Comparison of ENCODE assay signal across 23 mouse cellular contexts in genomic region chr12:73482275-73482674, GRCm38 (mm10).
DNase-seq lines count a peak whose midpoint lies in the region; ATAC-seq and TF ChIP-seq lines count a peak whose summit lies in the region.
"Had no signal": no experiment of that assay in that cellular context is flagged by ENCODE, and none has a peak within 500 bp of the region (broad histone marks: within the 10 kb centered on the region; RNA-seq: fewer than 3 reads in every experiment).

No protein-coding gene starts in this region.

- no peak overlapping the region for H3K4me2 ChIP-seq in kidney, embryonic 15.5 days

- DNase-seq in gastrocnemius, adult 2 months, result peak; percentile 55
- DNase-seq in gastrocnemius, postnatal 14 days, result no peak
- DNase-seq in gastrocnemius, postnatal 25 days, result peak; percentile 43
- DNase-seq in gastrocnemius, postnatal 4 days (ENCODE audit: low spot score in 2 of 2), result no peak
- DNase-seq in skeletal muscle tissue, adult 2 months (ENCODE audit: low read depth, low spot score), result peak; percentile 60
- DNase-seq in heart, postnatal 36 days, result no peak
- DNase-seq: adrenal gland, adult 2 months; adrenal gland, adult 8-10 months; adrenal gland, postnatal 10 days; adrenal gland, postnatal 14 days; adrenal gland, postnatal 25 days; adrenal gland, postnatal 36 days; B cell, adult 2 months; cerebellum, adult 11 months; cerebellum, adult 11-12 months; cerebellum, adult 18-20 months had no signal

- no peak for ATAC-seq in kidney, embryonic 15.5 days (replicated peaks; ENCODE audit: low FRiP score)
- ATAC-seq: activated CD4-positive, CD25-positive, alpha-beta regulatory T cell, adult 4 months; CD4-positive, CD25-positive, alpha-beta regulatory T cell, adult 4 months; Patski had no signal

- H3K27me3 ChIP-seq in kidney, embryonic 15.5 days, result no peaks in the 10 kb centered on the region
- H3K27me3 ChIP-seq: CH12.LX, Patski had no signal

- no peaks in the 10 kb centered on the region for H3K36me3 ChIP-seq in kidney, embryonic 15.5 days
- H3K36me3 ChIP-seq: G1E had no signal

- 89% methylated on average over 6 of the region's 6 CpGs for WGBS in kidney, embryonic 15.5 days

- intact Hi-C loops in gastrocnemius, adult 2 months (cut with DNase I), result no loop called here
- intact Hi-C loops in gastrocnemius, postnatal 14 days (cut with DNase I; ENCODE audit: low total_unique reads), result no loop called here
- intact Hi-C loops in heart, postnatal 36 days (cut with DNase I), result no loop called here

- no peaks in the 10 kb centered on the region for H3K9me3 ChIP-seq in kidney, embryonic 15.5 days (replicated peaks)
- H3K9me3 ChIP-seq: G1E had no signal

- peak overlapping the region; percentile 81 for H3K27ac ChIP-seq in gastrocnemius, adult 2 months
- H3K27ac ChIP-seq in brown adipose tissue, adult 24 weeks (replicated peaks; ENCODE audit: low read depth, low read length), result peak overlapping the region; percentile 99
- no peak overlapping the region for H3K27ac ChIP-seq in kidney, embryonic 15.5 days

- H3K4me3 ChIP-seq in gastrocnemius, adult 2 months, result no peak overlapping the region
- H3K4me3 ChIP-seq in brown adipose tissue, adult 24 weeks (ENCODE audit: insufficient read depth, low read depth, low read length), result no peak overlapping the region
- H3K4me3 ChIP-seq in kidney, embryonic 15.5 days (replicated peaks), result no peak overlapping the region

- no peak overlapping the region for H3K9ac ChIP-seq in kidney, embryonic 15.5 days

- peaks cover 14% of the 10 kb centered on the region for H3K4me1 ChIP-seq in brown adipose tissue, adult 24 weeks (ENCODE audit: control insufficient read depth, insufficient read depth, insufficient read length, low read length)
- no peaks in the 10 kb centered on the region for H3K4me1 ChIP-seq in kidney, embryonic 15.5 days

- no peak for TF ChIP-seq CTCF in gastrocnemius, adult 2 months (IDR thresholded peaks at IDR 0.05)

Comparison
In these comparisons a context has a peak if more than half of its experiments do, and no peak if none do; other contexts are left out.
1. DNase-seq: peak in gastrocnemius, adult 2 months (single experiment), gastrocnemius, postnatal 25 days (single experiment) and skeletal muscle tissue, adult 2 months (single experiment); none in gastrocnemius, postnatal 14 days (single experiment), gastrocnemius, postnatal 4 days (0 of 2) and heart, postnatal 36 days (0 of 2).